Mouse (Mus musculus) myocyte (in vitro differentiated cells): ENCODE data around the gene Pold4.

ENCODE experiments used
- CEBPB ChIP-seq: IDR thresholded peaks from 2 replicates; pipeline ENCODE4 v1.6.1; 2011; ENCODE audit warnings: mild to moderate bottlenecking, moderate library complexity; ENCODE audit not compliant: poor library complexity, insufficient read depth, severe bottlenecking
- E2F4 ChIP-seq: IDR thresholded peaks from one replicate; pipeline ENCODE4 v1.6.1; 2011; ENCODE audit warnings: mild to moderate bottlenecking, control low read depth, moderate library complexity; ENCODE audit not compliant: insufficient read depth
- MYOD1 ChIP-seq, 3 experiments: IDR thresholded peaks; one replicate each; pipeline ENCODE4 v1.6.1; 2011; ENCODE audit warnings: control low read depth in 2 of 3, low read depth in 2 of 3, mild to moderate bottlenecking in 2 of 3, moderate library complexity in 1 of 3; ENCODE audit not compliant: insufficient read length in 2 of 3, control insufficient read depth in 1 of 3
- POLR2A ChIP-seq: IDR thresholded peaks from one replicate; pipeline ENCODE4 v1.6.1; 2011; ENCODE audit warnings: low read depth, mild to moderate bottlenecking, control low read depth, moderate library complexity; ENCODE audit not compliant: insufficient read length
- POLR2AphosphoS2 ChIP-seq: IDR thresholded peaks from one replicate; pipeline ENCODE4 v1.6.1; 2011; ENCODE audit warnings: low read depth, control low read depth; ENCODE audit not compliant: insufficient read length
- TCF12 ChIP-seq: IDR thresholded peaks from one replicate; pipeline ENCODE4 v1.6.1; 2011; ENCODE audit warnings: mild to moderate bottlenecking, control low read depth; ENCODE audit not compliant: poor library complexity, insufficient read depth, severe bottlenecking
- TCF3 ChIP-seq: IDR thresholded peaks from one replicate; pipeline ENCODE4 v1.6.1; 2011; ENCODE audit warnings: low read depth, control low read depth; ENCODE audit not compliant: insufficient read length
- USF1 ChIP-seq: IDR thresholded peaks from one replicate; pipeline ENCODE4 v1.6.1; 2011; ENCODE audit warnings: low read depth, mild to moderate bottlenecking, control low read depth, moderate library complexity

DNA sequence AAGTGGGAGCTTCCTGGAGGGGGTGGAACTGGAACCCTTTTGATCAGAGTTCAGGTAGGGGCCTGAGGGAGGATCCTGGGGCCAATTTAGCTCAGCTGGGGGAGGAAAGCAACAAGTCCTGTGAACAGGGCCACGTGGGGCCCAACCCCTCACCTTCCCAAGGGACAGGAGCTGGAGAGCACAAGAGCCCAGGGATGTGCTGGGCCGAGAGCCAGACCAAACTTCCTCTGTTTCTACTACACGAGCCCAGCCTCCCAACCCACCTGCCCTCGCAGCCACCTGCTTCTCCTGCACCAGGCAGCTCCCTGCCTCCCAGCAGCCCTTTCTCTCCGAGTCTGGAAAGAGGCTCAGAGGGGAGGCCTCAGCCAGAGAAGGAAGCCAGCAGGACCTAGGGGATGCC lies 35.2 kb upstream of the Pold4 start:
- no peak for TF ChIP-seq POLR2AphosphoS2
- TF ChIP-seq MYOD1 (IDR thresholded peaks at IDR 0.05; ENCODE audit: control insufficient read depth in 1 of 3, insufficient read length in 2 of 3, low read depth in 2 of 3): no peak
- TF ChIP-seq POLR2A: no peak
- TF ChIP-seq TCF12: no peak
- TF ChIP-seq CEBPB: no peak
- no peak for TF ChIP-seq E2F4
- no peak for TF ChIP-seq USF1
- TF ChIP-seq TCF3: no peak
